Mouse (Mus musculus): ENCODE data around the gene B3galnt2.
"Not testable (repeated sequence)": the region's sequence is repeated elsewhere in the genome, so short reads cannot be mapped to it uniquely, and the experiment has no call there.

Gene B3galnt2

DNA sequence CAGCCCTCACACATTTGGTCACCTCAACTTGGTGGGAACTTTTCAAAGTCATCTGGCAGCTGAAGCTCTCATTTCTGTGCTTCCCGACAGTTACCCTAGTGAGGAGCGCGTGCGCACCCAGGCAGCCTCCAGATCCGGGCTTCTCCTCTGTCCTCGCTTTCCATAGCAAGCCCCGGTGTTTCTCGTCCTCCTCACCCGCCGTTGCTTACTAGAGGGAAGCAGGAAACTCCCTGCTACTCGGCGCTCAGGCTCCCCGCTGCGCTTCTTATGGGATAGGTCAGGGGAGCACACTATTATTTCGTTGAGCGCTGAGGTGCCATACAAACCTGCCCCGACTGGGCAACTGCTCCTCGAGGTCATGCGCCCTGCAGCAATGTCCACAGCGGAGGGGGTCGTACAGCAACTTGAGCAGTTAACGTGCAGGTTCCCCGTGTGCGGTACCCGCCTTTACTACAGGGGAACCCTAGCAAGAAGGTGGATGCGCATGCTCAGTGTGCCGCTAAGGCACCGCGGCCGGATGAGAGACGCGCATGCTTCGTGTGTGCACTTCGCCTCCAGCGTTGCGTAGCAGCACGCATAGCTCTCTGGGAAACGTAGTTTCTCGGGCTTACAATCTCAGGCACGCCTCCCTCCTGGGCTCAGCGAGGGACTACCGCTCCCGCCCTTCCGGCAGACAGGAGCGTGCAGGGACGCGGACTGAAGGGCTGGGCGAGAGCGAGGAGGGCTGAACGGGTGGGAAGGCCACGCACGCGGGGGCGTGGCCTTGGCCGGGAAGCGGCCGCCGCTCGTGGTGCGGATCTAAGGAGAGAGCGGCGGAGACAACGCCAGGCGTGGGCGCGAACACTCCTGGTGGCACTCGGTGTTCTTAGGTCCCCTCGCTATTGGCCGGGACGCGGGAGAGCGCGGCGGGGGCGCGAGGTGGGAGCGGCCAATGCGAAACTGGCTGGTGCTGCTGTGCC lies at the start of gene B3galnt2:
Gene B3galnt2, plus strand, starts transcription at position 596 of the 959 bp plus-strand sequence.
- peak; percentile 99 for DNase-seq (ENCODE audit: low spot score)

DNA sequence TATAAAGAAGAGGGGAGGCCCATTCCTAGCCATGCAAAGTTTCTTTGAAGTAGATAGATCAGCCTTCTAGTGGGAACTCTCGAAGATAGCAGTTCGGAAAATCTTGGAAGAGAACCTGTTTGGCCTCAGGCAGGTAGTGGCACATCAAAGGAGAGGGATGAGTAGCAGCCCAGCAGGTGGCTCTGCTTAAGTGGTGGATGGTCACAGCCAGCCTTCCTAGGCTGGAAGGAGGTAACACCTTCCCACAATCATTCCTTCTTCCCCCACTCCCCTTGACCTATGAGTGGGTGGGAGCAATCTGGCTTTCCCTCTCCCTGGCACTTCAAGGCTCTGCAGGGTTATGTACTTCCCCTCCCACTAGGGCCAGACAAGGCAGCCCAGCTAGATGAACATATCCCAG lies 42.9 kb upstream of the B3galnt2 start:
- DNase-seq (ENCODE audit: low spot score) = no peak

DNA sequence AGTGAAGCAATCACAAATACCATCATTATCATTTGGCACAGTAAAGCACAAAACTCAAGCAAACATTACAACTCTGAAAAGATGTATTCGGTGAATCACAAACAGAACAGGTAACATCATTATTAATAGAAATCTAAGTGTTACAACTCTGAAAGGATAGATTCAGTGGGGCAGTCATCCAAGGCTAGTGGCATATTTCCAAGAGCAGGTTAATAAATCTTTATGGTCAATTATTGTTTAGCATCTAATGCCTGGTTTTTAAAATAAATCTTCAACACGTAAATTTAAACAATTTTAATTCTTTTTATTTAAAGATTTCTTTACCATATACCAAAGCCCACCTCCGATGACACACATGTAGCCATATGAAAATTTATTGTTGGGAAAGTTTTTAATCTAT lies 34.9 kb upstream of the B3galnt2 start:
- DNase-seq (ENCODE audit: low spot score) = no peak

DNA sequence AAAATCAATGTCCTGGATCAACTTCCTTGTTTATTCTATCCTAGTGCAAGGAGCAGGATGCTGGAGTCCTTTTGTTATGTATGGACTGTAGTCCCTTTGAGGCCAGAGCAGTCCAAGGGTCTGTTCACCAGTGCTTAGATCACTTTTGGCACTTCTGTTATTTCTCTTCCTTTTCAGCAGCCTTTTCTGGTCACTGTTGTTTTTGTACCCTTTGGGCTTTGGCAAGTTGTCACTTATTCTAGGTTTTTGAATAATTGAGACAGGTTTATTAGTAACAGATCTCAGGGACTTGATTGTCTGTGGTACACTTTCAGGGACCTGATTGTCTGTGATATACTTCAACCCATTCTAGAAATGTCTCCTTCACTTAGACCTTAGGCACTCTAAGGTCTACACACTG lies 31.7 kb upstream of the B3galnt2 start:
- DNase-seq (ENCODE audit: low spot score) = no peak

DNA sequence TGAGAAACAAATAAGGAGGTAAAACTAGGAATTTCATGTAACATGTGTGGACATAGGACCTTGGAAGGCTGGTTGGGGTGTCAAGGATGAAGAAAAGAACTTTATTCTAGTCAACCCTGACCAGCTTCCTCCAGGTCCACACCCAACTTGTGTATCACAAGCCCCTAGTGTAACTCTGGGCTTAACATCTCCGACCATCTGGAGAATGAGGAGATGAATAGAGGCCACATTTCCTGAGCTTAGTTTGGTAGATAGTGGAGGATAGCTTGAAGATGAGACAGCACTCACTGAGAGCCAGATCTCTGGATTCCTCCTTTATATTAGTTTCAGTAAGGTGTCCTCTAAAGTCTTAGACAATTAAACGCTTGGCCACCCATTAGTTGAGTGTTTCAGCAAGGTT lies 24.3 kb upstream of the B3galnt2 start:
- no peak for DNase-seq (ENCODE audit: low spot score)

GRCm38 (mm10) chr13:13954931-13955330 lies 662 bp downstream of the B3galnt2 start:
- peak; percentile 36 for DNase-seq (ENCODE audit: low spot score)

- DNase-seq (ENCODE audit: low spot score) = no peak
These were observed 2.4 kb downstream of the B3galnt2 start for GRCm38 (mm10) chr13:13956686-13957085.

DNA sequence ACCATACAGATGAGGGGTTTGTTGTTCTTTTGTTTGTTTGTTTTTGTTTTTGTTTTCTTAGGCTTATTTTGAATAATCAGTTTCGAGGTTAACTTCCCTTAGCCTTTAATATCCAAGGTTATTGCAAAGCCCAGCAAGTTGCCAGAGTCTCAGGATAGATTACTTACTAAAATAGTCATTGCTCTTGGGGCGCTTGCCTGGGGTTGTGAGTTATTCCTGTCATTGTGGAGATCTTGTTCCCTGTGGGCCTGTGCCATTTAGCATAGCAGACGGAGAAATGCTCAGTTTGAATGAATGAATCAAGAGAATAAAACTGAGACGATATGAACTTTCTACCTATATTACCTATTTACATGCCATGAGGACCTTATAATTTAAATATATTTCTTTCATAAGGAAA lies 5.9 kb downstream of the B3galnt2 start:
- DNase-seq (ENCODE audit: low spot score) = no peak

- no peak for DNase-seq (ENCODE audit: low spot score)
These were observed 6.8 kb downstream of the B3galnt2 start for GRCm38 (mm10) chr13:13961046-13961445.

DNA sequence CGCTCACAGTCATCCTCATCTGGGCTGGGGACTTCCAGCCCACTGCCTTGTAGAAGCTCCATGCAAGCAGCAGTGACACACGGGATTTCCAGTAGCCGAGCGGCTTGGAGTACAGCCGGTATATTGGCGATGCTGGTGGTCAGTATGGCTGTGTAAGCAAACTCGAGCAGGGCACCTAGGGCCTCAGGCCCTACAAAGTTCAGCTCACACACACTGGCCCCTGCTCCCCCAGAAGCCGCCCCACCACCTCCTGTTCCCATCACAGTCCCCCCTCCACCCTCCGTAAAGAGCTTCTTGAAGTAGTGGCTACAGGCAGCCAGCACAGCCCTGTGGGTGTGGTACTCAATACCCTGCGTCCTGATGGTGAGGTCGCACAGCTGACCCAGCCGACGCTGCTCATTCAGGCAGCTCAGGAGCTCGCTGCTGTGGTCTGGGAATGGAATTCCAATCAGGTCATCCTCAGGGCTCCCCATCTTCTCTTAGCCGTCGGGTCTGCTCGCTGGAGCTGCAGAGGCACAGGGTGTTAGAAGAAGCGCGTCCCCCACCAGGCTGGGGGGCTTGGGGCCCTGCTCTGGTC lies 11.2 kb downstream of the B3galnt2 start:
- no peak for DNase-seq (ENCODE audit: low spot score)

DNA sequence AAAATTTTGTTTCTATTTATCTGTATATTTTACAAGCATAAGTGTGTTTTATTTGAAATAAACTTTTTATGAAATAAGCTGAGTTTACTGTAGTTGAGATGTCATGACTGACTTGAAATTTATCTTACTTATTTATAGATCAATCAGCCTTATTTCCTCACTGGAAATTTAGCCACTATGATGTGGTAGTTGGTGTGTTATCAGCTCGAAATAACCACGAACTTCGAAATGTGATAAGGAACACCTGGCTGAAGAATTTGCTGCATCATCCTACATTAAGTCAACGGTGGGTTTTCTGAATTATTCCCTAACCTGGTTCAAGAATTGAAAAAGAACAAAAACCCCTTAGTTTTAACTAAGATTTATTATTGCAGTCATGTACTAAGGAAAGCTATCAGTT lies 11.9 kb downstream of the B3galnt2 start:
- DNase-seq (ENCODE audit: low spot score) = no peak

- peak; percentile 82 for DNase-seq (ENCODE audit: low spot score)
These were observed 14.4 kb downstream of the B3galnt2 start for GRCm38 (mm10) chr13:13968629-13969111.

- no peak for DNase-seq (ENCODE audit: low spot score)
These were observed 15.5 kb downstream of the B3galnt2 start for GRCm38 (mm10) chr13:13969796-13970195.

GRCm38 (mm10) chr13:13981842-13982241 lies 27.6 kb downstream of the B3galnt2 start:
- not testable (repeated sequence) for DNase-seq (ENCODE audit: low spot score)

DNA sequence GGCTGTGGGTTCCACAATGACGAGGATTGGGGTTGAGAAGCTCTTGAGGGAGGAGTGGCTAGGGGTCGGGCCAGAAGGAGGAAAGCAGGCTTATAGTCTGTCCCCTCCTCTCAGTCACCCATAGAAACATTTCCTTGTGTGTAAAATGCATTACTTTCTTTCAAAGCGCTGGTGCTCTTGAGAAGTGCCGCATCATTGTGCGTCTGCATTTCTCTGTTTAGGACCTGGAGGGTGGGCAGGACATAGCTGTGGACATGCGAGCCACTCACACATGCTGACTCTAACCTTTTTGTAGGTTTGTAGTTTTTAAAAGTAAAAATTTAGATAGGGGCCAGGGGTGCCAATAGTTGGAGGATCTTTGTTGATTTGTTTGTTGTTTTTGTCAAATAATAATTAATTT lies 29.3 kb downstream of the B3galnt2 start:
- no peak for DNase-seq (ENCODE audit: low spot score)

DNA sequence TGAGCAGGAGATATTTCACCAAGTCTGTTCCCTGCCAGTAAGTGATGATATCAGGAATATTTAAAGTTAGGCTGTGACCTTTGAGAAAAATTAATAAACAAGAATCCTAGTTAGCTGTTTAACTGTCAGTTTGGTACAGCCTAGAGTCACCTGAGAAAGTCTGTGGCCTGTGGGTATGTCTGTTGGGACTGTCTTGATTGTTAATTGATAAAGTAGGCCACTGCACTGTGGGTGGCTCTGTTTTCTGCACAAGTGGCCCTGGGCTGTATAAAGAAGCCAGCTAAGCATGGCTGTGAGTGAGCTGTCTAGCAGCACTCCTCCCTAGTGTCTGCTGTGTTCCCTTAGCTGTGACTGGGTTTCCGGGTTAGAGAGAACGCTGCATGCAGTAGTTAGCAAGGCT lies 34.9 kb downstream of the B3galnt2 start:
- no peak for DNase-seq (ENCODE audit: low spot score)

- no peak for DNase-seq (ENCODE audit: low spot score)
These were observed 36.1 kb downstream of the B3galnt2 start for GRCm38 (mm10) chr13:13990391-13990790.

- DNase-seq (ENCODE audit: low spot score) = no peak
These were observed 38.8 kb downstream of the B3galnt2 start for GRCm38 (mm10) chr13:13993041-13993440.

DNA sequence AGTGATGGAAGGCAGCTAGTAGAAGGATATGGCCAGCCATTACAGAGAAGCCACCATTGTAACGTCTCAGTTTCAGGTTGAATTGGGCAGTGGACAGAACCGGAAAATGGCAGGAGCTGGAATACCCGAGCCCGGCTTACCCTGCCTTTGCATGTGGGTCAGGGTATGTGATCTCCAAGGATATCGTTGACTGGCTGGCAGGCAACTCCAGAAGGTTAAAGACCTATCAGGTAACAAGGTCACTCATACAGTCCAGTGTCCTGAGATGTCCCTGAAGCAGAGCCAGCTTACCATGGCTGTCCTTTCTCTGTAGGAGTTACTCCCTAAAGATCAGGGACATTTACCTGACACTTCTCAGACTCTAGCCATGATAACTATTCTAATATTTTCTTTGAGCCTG lies 40.8 kb downstream of the B3galnt2 start:
- DNase-seq (ENCODE audit: low spot score) = no peak

- no peak for DNase-seq (ENCODE audit: low spot score)
These were observed 43.2 kb downstream of the B3galnt2 start for GRCm38 (mm10) chr13:13997476-13997875.

- DNase-seq (ENCODE audit: low spot score) = no peak
These were observed 48.4 kb downstream of the B3galnt2 start for GRCm38 (mm10) chr13:14002706-14003105.

DNA sequence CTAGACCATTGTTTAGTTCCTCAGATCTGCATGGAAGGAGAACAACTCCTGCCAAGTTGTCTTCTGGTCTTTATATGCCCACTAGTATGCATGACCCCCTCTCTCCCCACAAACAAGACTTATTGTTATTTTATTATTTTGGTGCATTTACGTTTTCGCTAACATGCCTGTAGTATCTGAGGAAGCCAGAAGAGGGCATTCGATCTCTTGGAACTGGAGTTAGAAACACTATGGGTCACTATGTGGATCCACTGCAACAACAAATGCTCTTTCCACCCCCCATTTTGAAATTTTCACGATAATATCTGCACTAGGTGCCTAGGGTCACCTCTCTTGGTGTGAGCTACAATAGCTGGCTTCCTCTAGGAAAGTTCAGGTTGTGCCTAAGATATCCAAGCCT lies 49.8 kb downstream of the B3galnt2 start:
- no peak for DNase-seq (ENCODE audit: low spot score)

DNA sequence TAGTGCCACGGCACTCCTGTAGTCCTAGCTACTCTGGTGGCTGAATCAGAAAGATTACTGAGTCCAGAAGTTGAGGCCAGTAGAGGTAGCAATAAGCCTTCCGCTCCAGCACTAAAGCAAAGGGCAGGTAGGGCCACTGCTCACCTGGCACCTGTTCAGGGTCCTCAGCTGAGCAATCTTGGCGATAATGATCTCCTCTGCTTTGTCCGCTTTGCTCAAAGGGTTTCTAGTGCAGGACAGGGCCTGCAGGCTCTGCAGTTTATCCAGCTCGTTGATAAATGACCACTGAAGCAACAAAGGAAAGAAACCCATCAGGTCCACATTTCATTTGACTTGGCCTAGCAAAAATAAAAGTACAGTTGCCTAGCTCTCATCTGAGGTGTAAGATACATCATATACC lies 50.7 kb downstream of the B3galnt2 start:
- no peak for DNase-seq (ENCODE audit: low spot score)

Data from lung, postnatal 25 days (tissue).